Mouse (Mus musculus) large intestine, adult 2 months (tissue): Measurements from ENCODE around the gene Pcsk4. TPM values are rescaled to one million over a fixed set of nuclear protein-coding genes. Genes with fewer than 3 reads are reported as not detected.

Source experiments
- DNase-seq: peaks from one replicate; pipeline ENCODE4 v3.0.0-alpha.2; 2012; ENCODE audit warnings: low read depth, low spot score
- WGBS: fragments of 180-500 bp; shearing (Covaris S2); methylation state at CpG from one replicate; pipeline ENCODE4 v1.1.7; 2018; 5-methylcytosine and 5-hydroxymethylcytosine counted together
- polyA plus RNA-seq: library from polyadenylated mRNA; depleted of rRNA; stranded (reverse); fragments of >200 nt; gene quantifications from 2 replicates; pipeline ENCODE4 v1.2.3, GENCODE M21; 2012

The Pcsk4 gene
- polyA plus RNA-seq, 1 experiment: 8.2 TPM

DNA sequence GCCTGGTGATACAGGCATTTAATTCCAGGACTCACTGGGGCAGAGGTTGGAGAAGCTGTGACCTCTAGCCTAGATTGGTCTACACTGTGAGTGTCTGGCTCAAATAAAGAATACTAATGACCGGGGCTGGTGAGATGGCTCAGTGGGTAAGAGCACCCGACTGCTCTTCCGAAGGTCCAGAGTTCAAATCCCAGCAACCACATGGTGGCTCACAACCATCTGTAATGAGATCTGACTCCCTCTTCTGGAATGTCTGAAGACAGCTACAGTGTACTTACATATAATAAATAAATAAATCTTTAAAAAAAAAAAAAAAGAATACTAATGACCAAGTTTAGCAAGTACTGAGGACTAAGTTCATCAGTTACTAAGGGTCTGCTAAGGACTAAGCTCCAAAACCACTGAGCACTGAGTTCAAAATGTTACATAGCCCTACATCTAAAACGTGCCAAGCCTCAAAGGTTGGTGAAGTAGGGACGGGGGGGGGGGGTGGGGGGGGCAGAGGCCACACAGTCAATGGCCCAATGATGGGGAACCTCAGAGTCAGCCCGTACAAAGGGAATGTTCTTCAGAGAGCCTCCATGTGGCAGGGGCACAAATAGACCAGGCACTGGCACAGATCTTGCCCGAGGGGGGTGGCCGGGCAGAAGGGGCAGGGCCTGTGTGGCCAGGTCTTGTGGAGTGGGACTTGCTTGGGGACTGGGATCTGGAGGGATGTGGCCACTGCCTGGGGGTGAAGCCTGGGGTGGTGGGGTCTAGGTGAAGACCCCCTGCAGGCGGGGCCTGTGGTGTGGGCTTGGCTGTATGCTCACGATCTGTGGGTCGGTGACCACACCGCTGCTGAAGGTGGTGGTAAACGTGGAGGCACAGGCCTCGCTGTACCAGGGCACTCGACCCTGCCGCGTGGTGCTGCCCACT is 4.9 kb downstream of the Pcsk4 start:
- WGBS: 71% methylated on average over 17 of the region's 17 CpGs

DNA sequence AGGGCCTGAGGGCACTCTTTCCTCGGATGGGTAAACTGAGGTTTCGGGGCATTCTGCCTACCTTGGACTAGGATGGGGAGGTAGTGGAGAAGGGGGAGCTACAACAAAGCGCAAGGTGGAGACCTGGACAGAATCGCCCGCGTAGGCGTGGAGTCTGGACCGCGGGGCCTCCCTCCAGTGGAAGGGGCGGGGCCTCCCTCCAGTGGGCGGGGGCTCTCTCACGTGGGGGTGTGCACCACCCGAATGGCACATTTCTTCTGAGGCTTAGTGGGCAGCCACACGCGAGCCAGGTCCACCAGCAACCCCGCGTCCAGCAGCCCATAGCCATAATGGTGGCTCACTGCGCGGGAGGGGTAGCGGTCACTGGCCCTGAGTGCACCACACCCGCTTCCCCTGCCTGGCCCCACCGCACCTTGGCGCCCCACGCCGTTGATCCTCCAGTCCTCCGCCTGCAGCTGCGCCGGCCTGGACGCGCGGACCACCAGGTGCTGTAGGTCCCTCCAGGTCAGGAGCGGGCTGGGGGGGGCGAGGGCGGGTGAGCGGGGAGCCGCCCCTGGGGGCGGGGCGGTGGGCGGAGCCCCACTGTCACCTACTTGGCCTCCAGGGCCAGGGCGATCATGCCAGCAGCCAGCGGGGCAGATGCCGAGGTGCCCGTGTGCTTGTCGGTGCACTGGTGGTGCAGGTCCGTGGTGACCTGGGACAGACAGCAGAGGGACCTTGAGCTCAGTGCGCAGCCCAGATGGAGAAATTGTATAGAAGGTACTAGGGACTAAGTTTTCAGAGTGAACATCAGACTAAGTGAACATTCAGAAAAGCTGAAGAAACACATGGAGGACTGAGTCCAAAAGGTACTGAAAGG is 5.8 kb downstream of the Pcsk4 start:
- WGBS: 1% methylated on average over 46 of the region's 46 CpGs

More for the DNA sequence above, 4.9 kb downstream of the Pcsk4 start:
- no peak for DNase-seq

GRCm38 (mm10) chr10:80322811-80323211 is 6.5 kb downstream of the Pcsk4 start:
- under 1% methylated on average over 28 of the region's 28 CpGs for WGBS
- no peak for DNase-seq

More for the DNA sequence above, 5.8 kb downstream of the Pcsk4 start:
- no peak for DNase-seq

DNA sequence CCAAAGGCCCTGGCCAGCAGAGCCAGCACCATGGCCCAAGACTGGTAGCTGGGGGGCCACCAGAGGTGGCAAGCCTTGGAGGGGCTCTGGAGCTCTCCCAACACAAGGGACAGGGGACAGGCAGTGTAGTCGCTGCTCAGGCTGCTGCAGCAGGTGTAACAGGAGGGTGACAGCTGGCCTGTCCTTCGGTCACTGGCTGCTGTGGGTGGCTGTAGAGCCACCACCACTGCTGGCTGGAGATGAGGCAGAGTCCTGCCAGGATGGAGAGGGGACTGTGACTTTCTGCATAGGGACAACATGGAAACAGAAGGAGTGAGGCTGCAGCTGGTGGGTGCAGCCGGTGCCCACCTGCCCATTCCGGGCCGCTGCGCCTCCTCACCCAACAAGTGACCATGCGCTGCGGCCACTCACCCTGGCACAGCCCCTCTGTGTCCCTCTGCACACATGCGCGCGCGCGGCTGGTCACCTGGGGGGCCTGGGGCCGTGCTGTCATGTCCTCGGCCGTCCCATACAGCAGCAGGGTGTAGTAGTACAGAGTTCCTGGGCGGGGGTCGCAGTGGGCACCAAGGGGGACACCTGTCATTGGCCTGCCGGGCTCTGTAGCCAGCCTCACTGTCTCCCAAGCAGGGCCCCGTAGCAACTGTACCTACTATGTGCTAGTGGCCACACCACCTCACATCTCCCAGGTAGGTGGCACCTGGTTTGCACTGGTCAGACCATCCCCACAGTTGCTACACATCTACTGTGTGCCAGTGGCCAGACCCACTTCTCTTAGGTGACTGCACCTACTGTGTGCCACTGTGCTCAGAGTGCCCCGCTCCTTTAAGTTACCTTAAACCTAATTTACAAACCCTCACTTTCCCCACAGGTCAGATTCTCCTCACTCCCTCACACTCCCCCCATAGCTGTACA is 7.4 kb downstream of the Pcsk4 start:
- no peak for DNase-seq
- 91% methylated on average over 21 of the region's 21 CpGs for WGBS

- no peak for DNase-seq
- 65% methylated on average over 6 of the region's 6 CpGs for WGBS
Measured at GRCm38 (mm10) chr10:80321014-80321669, 8.2 kb downstream of the Pcsk4 start.

- DNase-seq: peak; percentile 88
Measured at GRCm38 (mm10) chr10:80320340-80320760, 8.9 kb downstream of the Pcsk4 start, which contains the start of gene 2310011J03Rik. TSS of gene 2310011J03Rik (minus strand) at chr10:80320537.

DNA sequence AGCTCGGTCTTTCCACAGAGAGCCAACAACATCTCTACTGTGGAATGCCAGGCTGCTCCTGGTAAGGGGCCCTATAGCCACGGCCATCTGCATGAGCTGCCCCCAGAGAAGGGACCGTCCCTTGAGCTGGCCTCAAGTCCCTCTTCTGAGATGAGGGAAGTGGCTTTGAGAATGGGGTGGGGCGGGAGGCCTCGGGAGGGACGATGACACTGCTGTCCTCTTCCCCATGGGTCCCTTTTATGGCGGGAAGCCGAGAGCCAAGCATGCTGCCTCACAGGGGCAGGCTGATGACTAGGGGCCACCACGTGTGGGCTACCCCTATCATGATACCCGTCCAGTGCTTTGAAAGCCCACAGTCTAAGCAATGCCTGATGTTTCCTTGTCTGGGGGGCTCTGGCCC is 12.3 kb downstream of the Pcsk4 start:
- no peak for DNase-seq
- WGBS: 39% methylated on average over 10 of the region's 10 CpGs

More at GRCm38 (mm10) chr10:80320340-80320760, 8.9 kb downstream of the Pcsk4 start, which contains the start of gene 2310011J03Rik:
- WGBS: under 1% methylated on average over 34 of the region's 34 CpGs

DNA sequence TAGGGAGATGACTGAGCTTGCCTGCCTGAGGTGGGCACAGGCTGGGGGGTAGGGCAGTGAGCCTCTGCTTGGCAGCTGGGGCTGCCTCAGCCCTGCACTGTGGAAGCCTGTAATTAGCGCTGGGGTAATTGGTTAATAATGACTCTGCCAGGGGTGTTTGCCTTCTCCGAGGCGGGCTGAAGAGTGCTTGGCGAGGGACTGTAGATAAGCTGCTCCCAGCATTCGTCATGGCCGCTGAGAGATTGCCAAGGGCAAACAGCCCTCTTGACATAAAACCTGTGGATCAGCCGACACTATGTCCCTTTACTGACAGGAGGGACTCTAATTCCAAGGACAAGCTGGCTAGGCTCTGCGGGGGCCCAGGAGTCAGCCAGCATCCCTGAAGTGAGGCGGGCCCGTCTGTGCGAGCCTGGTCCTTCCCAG is 12.9 kb downstream of the Pcsk4 start:
- DNase-seq: no peak
- 21% methylated on average over 11 of the region's 11 CpGs for WGBS

GRCm38 (mm10) chr10:80315315-80315714 is 14.0 kb downstream of the Pcsk4 start:
- WGBS: 47% methylated on average over 27 of the region's 27 CpGs

GRCm38 (mm10) chr10:80314494-80315001 is 14.8 kb downstream of the Pcsk4 start:
- WGBS: 44% methylated on average over 16 of the region's 16 CpGs
- no peak for DNase-seq

More at GRCm38 (mm10) chr10:80315315-80315714, 14.0 kb downstream of the Pcsk4 start:
- DNase-seq: no peak

DNA sequence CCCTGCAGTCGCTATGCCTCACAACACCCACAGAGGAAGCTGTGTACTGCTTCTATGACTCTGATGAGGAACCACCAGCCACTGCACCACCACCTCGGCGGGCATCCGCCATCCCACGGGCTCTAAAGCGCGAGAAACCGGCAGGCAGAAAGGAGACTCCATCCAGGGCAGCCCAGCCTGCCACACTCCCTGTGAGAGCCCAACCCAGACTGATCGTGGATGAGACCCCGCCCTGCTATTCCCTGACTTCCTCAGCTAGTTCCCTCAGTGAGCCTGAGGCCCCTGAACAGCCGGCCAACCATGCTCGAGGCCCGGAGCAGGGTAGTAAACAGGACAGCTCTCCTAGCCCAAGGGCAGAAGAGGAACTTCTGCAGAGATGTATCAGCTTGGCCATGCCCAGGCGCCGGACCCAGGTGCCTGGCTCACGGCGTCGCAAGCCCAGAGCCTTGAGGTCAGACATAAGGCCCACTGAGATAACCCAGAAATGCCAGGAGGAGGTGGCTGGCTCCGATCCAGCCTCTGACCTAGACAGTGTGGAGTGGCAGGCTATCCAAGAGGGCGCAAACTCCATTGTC is 15.6 kb downstream of the Pcsk4 start:
- WGBS: 27% methylated on average over 20 of the region's 20 CpGs
- DNase-seq: no peak

DNA sequence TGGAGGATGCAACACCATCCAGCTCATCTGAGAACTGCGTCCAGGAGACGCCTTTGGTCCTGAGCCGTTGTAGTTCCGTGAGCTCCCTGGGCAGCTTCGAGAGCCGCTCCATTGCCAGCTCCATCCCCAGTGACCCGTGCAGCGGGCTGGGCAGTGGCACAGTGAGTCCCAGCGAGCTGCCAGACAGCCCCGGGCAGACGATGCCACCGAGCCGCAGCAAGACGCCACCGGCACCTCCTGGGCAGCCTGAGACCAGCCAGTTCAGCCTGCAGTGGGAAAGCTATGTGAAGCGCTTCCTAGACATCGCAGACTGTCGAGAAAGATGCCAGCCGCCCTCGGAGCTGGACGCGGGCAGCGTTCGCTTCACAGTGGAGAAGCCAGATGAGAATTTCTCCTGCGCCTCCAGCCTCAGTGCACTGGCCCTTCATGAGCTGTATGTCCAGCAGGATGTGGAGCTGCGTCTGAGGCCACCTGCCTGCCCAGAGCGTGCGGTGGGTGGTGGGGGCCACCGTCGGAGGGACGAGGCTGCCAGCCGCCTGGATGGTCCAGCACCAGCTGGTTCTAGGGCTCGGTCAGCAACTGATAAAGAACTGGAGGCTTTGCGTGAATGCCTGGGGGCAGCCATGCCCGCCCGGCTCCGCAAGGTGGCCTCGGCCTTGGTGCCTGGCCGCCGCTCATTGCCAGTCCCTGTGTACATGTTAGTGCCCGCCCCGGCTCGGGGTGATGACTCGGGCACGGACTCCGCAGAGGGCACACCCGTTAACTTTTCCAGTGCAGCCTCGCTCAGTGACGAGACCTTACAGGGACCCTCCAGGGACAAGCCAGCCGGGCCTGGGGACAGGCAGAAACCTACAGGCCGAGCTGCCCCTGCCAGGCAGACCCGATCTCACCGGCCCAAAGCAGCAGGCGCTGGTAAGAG is 16.5 kb downstream of the Pcsk4 start:
- DNase-seq: no peak
- WGBS: 61% methylated on average over 54 of the region's 54 CpGs

GRCm38 (mm10) chr10:80311560-80311959 is 17.7 kb downstream of the Pcsk4 start:
- WGBS: 77% methylated on average over 16 of the region's 16 CpGs
- DNase-seq: no peak

GRCm38 (mm10) chr10:80304862-80305261 is 24.4 kb downstream of the Pcsk4 start:
- WGBS: 10% methylated on average over 25 of the region's 25 CpGs
- no peak for DNase-seq

DNA sequence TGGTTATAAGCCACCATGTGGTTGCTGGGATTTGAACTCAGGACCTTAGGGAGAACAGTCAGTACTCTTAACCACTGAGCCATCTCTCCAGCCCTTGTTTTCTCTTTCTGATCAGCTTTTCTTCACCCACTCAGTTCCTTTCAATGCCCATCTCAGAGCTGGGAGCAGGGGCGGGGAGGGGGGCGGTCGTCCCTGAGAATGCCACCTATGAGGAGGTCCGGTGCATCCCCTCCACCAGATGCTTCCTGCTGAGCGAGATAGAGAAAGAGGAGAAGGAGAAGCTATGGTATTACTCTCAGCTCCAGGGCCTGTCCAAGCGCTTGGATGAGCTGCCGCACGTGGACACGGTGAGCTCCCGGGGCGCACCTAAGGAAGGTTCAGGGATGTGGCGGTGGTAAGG is 24.8 kb downstream of the Pcsk4 start:
- WGBS: 23% methylated on average over 12 of the region's 12 CpGs
- DNase-seq: no peak

GRCm38 (mm10) chr10:80302471-80302881 is 26.8 kb downstream of the Pcsk4 start:
- WGBS: 10% methylated on average over 9 of the region's 9 CpGs
- DNase-seq: no peak

DNA sequence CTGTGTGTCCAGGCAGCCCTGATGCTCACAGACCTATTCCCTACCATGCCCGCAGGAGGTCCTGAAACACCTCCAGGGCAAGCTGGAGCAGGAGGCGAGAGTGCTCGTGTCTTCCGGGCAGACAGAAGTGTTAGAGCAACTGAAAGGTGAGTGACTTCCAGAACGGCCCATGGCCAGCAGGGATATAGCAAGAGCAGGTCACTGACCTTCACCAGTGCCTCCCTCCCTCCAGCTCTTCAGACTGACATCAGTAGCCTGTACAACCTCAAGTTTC is 27.3 kb downstream of the Pcsk4 start:
- no peak for DNase-seq

More for the DNA sequence above, 27.3 kb downstream of the Pcsk4 start:
- WGBS: 54% methylated on average over 5 of the region's 5 CpGs
